ENCODE assay signal across 8 mouse cellular contexts in genomic region chr12:85486766-85487069, GRCm38 (mm10). TPM values are rescaled to one million over a fixed set of nuclear protein-coding genes. Genes with fewer than 3 reads are reported as not detected.
DNase-seq lines count a peak whose midpoint lies in the region; ATAC-seq and TF ChIP-seq lines count a peak whose summit lies in the region.

No protein-coding gene starts in this region.

- no peak for ATAC-seq in heart, embryonic 16.5 days (replicated peaks; ENCODE audit: extremely low read depth, insufficient read depth, low FRiP score)
- ATAC-seq in limb, embryonic 15.5 days (ENCODE audit: insufficient number of reproducible peaks, low FRiP score, low TSS enrichment, low read depth): no peak
- no peak; the same call in 1 of the 2 replicates for ATAC-seq in neural tube, embryonic 11.5 days (ENCODE audit: insufficient read depth, low FRiP score, low TSS enrichment)
- no peak for ATAC-seq in inflammation-experienced regulatory T-cells, adult 6 months

- H3K27ac ChIP-seq in bone marrow, adult 2 months (ENCODE audit: control insufficient read depth, insufficient read depth, low read depth, low read length, poor library complexity): peak overlapping the region; percentile 45; the same call in 1 of the 2 replicates
- peak overlapping the region; percentile 17; the same call in 1 of the 2 replicates for H3K27ac ChIP-seq in heart, embryonic 16.5 days (ENCODE audit: low read length)
- H3K27ac ChIP-seq in limb, embryonic 15.5 days: peak overlapping the region; percentile 68
- no peak overlapping the region for H3K27ac ChIP-seq in neural tube, embryonic 11.5 days (ENCODE audit: low read depth, low read length)

- H3K27me3 ChIP-seq in heart, embryonic 16.5 days (ENCODE audit: control insufficient read depth, insufficient read depth, low read length): no peaks in the 10 kb centered on the region
- no peaks in the 10 kb centered on the region for H3K27me3 ChIP-seq in limb, embryonic 15.5 days
- no peaks in the 10 kb centered on the region for H3K27me3 ChIP-seq in neural tube, embryonic 11.5 days (ENCODE audit: control insufficient read depth, insufficient read depth, low read length)

- DNase-seq in right cerebral cortex, adult 18-20 months: peak; percentile 41
- no peak for DNase-seq in right cerebral cortex, postnatal 36 days (ENCODE audit: low spot score in 2 of 2)
- DNase-seq in neural tube, embryonic 11.5 days (ENCODE audit: low spot score): peak; percentile 54
- DNase-seq in ovary, postnatal 14 days (ENCODE audit: low spot score): no peak

- TF ChIP-seq CTCF in bone marrow, adult 2 months (IDR thresholded peaks at IDR 0.05; ENCODE audit: control insufficient read depth, insufficient read depth, low read length): no peak

- peak overlapping the region; percentile 89 for H3K4me3 ChIP-seq in bone marrow, adult 2 months (replicated peaks; ENCODE audit: control insufficient read depth, low read depth, low read length)
- peak overlapping the region; percentile 83 for H3K4me3 ChIP-seq in heart, embryonic 16.5 days (ENCODE audit: low read length)
- peak overlapping the region; percentile 63 for H3K4me3 ChIP-seq in limb, embryonic 15.5 days
- peak overlapping the region; percentile 47 for H3K4me3 ChIP-seq in neural tube, embryonic 11.5 days (ENCODE audit: low read depth, low read length)

- H3K4me2 ChIP-seq in heart, embryonic 16.5 days (ENCODE audit: low read depth, low read length): peak overlapping the region; percentile 82
- peak overlapping the region; percentile 72 for H3K4me2 ChIP-seq in limb, embryonic 15.5 days
- peak overlapping the region; percentile 58 for H3K4me2 ChIP-seq in neural tube, embryonic 11.5 days (ENCODE audit: low read depth)

- no peak for TF ChIP-seq POLR2A in bone marrow, adult 2 months (IDR thresholded peaks at IDR 0.05; ENCODE audit: borderline replicate concordance, control insufficient read depth, low read depth, low read length)

- peak overlapping the region; percentile 77 for H3K9ac ChIP-seq in heart, embryonic 16.5 days (ENCODE audit: low read length)
- no peak overlapping the region for H3K9ac ChIP-seq in limb, embryonic 15.5 days
- H3K9ac ChIP-seq in neural tube, embryonic 11.5 days (ENCODE audit: low read length): 0 out of 2 replicates have a peak overlapping the region, but pooled peaks have one; percentile 18

- WGBS in bone marrow, adult 2 months: under 1% methylated on average over 20 of the region's 20 CpGs
- under 1% methylated on average over 20 of the region's 20 CpGs for WGBS in heart, embryonic 16.5 days
- WGBS in limb, embryonic 15.5 days: under 1% methylated on average over 20 of the region's 20 CpGs
- 1% methylated on average over 20 of the region's 20 CpGs for WGBS in neural tube, embryonic 11.5 days

- H3K36me3 ChIP-seq in heart, embryonic 16.5 days (ENCODE audit: control insufficient read depth, insufficient read depth): no peaks in the 10 kb centered on the region
- no peaks in the 10 kb centered on the region for H3K36me3 ChIP-seq in limb, embryonic 15.5 days
- H3K36me3 ChIP-seq in neural tube, embryonic 11.5 days (ENCODE audit: control insufficient read depth, insufficient read depth, low read length): no peaks in the 10 kb centered on the region

- no peaks in the 10 kb centered on the region for H3K9me3 ChIP-seq in heart, embryonic 16.5 days (replicated peaks; ENCODE audit: control insufficient read depth, low read length)
- H3K9me3 ChIP-seq in limb, embryonic 15.5 days: no peaks in the 10 kb centered on the region
- H3K9me3 ChIP-seq in neural tube, embryonic 11.5 days (ENCODE audit: control insufficient read depth, low read length): no peaks in the 10 kb centered on the region

- peaks cover 4% of the 10 kb centered on the region for H3K4me1 ChIP-seq in bone marrow, adult 2 months (ENCODE audit: control insufficient read depth, insufficient read depth, low read length)
- H3K4me1 ChIP-seq in heart, embryonic 16.5 days (ENCODE audit: control insufficient read depth, insufficient read depth, low read length): peaks cover 16% of the 10 kb centered on the region
- H3K4me1 ChIP-seq in limb, embryonic 15.5 days: peaks cover 32% of the 10 kb centered on the region
- H3K4me1 ChIP-seq in neural tube, embryonic 11.5 days (ENCODE audit: control insufficient read depth, insufficient read depth, low read length): 0 out of 2 replicates have a peak, but pooled peaks cover 5% of the 10 kb centered on the region

RNA-seq across cellular contexts. Expression of gene Fos, which starts 13.0 kb away (rescaled TPM):
- 8.6 TPM in 1 of 2 replicates, not detected in the other for polyA plus RNA-seq in bone marrow, adult 2 months (2011; ENCODE audit: insufficient read depth, insufficient read length, low replicate concordance, missing spikeins)
- 5.0 and 6.6 TPM in 2 replicates for polyA plus RNA-seq in heart, embryonic 16.5 days (2015; fragmentation: Nextera tagmentation; extraction: Ambion mirVana)
- polyA plus RNA-seq in limb, embryonic 15.5 days (2015; fragmentation: Nextera tagmentation; extraction: Ambion mirVana): 38.8 and 48.3 TPM in 2 replicates
- polyA plus RNA-seq in neural tube, embryonic 11.5 days (2014; fragmentation: Nextera tagmentation; extraction: Ambion mirVana): 1.4 and 2.5 TPM in 2 replicates
- 10 to 100 TPM; 11.0 to 84.6 (median 15.2) TPM for polyA plus RNA-seq in inflammation-experienced regulatory T-cells, adult 6 months (2017; shearing (Covaris generic))

Comparison
In these comparisons a context has a peak if more than half of its experiments do, and no peak if none do; other contexts are left out.
1. DNase-seq: peak in right cerebral cortex, adult 18-20 months (single experiment) and neural tube, embryonic 11.5 days (single experiment); none in right cerebral cortex, postnatal 36 days (0 of 2) and ovary, postnatal 14 days (single experiment).
2. Peak in every context shown above with its lines, with median percentiles within 50 percentile points of each other: H3K4me3 ChIP-seq and H3K4me2 ChIP-seq.